Mouse (Mus musculus): ENCODE measurements at regions not wholly inside any gene's neighbourhood (a gene's known extent, or its start where the extent isn't known, plus 50 kb on each side); places are given as distances from the start of the nearest gene placed in this dataset.

DNA sequence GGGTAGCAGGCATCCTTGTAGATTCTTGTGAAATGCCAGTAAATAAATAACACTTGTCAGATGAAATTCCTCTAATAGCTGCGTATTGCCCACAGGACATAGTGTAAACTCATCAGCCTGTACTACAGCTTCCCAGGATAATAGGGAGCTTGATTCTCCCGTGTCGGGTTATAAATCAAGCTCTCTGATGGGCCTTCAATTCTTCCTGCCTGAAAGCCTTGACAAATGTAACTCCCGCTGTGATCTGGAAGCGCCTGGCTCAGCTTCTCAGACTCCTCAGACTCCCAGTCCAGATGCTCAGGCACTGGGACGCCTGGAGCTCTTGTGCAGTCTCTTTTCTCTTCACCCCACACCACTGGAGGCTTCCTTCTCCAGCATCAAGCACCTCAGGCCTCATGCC is 151.3 kb downstream of the Fam76b start:
- DNase-seq (ENCODE audit: low spot score), result no peak

GRCm38 (mm10) chr9:13987486-13987885 is 160.0 kb downstream of the Fam76b start:
- no peak for DNase-seq (ENCODE audit: low spot score)

DNA sequence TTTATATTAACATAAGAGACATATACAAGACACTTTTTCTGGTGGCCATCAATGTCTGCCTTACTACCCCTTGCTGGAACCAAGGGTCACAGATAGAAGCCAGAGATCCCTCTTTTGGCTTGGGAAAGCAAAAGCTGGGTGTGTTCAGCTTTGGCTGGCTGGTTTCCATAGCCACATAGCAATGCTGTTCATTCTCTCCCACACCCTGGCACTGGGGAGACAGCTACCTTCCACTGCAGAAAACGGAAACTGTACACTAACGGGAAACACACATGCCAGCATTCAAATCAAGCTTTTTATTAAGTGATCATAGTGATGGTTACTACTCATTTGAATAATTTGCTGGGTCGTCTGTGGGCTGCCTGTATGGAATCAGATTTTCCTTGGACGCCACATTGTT is 161.4 kb downstream of the Fam76b start:
- DNase-seq (ENCODE audit: low spot score), result no peak

GRCm38 (mm10) chr9:13990960-13991359 is 163.4 kb downstream of the Fam76b start:
- DNase-seq (ENCODE audit: low spot score), result no peak

GRCm38 (mm10) chr9:13992728-13993127 is 165.2 kb downstream of the Fam76b start:
- no peak for DNase-seq (ENCODE audit: low spot score)

- DNase-seq (ENCODE audit: low spot score), result no peak
Measured at GRCm38 (mm10) chr9:13999358-13999757, 171.8 kb downstream of the Fam76b start.

DNA sequence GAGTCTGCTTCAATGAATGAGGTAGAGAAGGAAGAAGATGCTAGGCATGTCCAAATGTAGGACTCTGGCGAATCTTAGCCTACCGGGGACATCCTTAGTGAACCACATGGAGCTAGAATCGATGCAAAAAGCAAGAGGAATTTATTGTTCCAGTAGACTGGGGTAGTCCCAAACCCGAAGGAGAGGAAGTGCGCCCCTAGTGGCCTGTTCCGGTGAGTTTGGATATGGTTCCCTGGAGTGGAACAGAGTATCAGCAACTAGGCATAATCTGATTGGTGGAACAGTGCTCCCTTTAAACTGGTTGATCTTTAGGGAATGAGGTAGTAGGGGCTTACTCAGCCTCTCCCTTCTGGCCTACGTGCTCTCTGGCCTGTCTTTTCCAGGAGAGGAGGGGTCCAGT is 174.0 kb downstream of the Fam76b start:
- DNase-seq (ENCODE audit: low spot score), result no peak

GRCm38 (mm10) chr9:14002236-14002635 is 174.7 kb downstream of the Fam76b start:
- DNase-seq (ENCODE audit: low spot score), result no peak

GRCm38 (mm10) chr9:14003163-14003562 is 175.6 kb downstream of the Fam76b start:
- no peak for DNase-seq (ENCODE audit: low spot score)

GRCm38 (mm10) chr9:14006233-14006984 is 178.9 kb downstream of the Fam76b start:
- DNase-seq (ENCODE audit: low spot score), result no peak

DNA sequence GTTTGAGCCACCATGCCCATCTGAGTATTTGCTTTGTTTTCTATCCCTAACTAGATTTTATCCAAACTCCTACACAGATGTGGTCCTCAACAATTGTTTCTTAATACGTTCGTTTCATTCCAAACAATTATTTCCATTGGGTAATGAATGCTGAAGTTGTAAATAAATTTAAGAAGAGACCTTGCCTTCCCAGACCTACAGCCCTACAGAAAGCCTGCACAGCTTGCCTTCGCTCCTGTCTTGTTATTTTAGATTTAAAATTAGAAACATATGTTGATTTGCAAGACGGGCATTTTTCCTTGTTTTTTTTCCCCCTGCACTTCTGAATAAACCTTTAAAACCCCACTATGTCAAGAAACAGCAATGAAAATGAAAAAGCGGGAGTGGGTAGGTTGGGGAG is 181.9 kb downstream of the Fam76b start:
- no peak for DNase-seq (ENCODE audit: low spot score)

DNA sequence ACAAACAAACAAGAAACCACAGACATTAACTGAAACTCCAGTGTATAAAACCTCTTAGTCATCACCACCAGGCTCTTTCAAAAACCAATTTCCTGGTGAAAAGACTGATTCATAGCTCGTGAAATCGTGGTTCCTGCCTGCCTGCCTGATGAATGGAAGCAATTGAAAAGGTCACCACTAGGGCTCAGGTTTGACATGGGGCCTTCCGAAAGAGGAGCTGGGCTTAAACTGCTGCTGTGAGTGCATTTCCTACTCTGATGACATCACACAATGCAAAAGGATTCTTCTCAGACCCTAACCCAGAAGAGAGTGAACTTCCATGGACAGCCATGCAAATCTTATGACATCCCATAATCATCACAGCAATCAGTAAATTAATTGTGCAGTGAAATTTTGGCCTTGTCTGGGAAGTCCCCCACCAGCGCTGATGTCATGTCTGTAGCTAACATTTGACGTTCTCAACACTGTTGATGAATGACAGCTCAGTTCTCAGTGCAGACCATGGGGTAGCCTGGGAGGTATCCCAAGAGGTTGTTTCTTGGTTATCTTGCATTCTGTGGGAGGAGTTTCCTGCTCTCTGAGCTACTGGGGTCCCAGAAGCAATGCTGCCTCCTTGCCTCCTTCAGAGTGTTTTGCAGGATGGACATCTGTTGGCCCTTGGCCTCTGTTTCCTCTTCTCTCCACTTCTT is 182.9 kb downstream of the Fam76b start:
- no peak for DNase-seq (ENCODE audit: low spot score)

GRCm38 (mm10) chr9:14024216-14024615 is 196.7 kb downstream of the Fam76b start:
- DNase-seq (ENCODE audit: low spot score), result no peak

DNA sequence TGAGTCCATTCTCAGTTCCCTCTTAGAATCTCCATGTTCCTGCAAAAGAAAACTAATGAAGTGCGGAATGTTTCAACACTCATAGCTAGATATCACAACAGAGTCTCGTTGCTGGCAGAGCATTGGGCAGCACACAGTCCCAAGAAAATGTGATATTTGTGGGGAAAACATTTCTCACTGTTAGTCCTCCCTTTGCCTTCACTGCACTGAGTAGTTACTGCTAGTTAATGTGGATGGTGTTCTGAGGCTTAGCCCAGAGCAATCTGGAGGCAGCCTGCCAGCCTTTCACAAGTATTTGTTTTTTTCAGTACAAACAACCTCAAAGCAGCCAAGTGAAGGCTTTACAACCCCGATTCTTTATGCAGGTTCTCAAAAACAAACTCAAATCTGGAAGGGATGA is 197.2 kb downstream of the Fam76b start:
- no peak for DNase-seq (ENCODE audit: low spot score)

- DNase-seq (ENCODE audit: low spot score), result no peak
Measured at GRCm38 (mm10) chr9:14028056-14028455, 200.5 kb downstream of the Fam76b start.

- no peak for DNase-seq (ENCODE audit: low spot score)
Measured at GRCm38 (mm10) chr9:14031358-14032047, 204.0 kb downstream of the Fam76b start.

GRCm38 (mm10) chr9:14032048-14032362 is 204.5 kb downstream of the Fam76b start:
- DNase-seq (ENCODE audit: low spot score), result no peak

- no peak for DNase-seq (ENCODE audit: low spot score)
Measured at GRCm38 (mm10) chr9:14035526-14035925, 208.0 kb downstream of the Fam76b start.

DNA sequence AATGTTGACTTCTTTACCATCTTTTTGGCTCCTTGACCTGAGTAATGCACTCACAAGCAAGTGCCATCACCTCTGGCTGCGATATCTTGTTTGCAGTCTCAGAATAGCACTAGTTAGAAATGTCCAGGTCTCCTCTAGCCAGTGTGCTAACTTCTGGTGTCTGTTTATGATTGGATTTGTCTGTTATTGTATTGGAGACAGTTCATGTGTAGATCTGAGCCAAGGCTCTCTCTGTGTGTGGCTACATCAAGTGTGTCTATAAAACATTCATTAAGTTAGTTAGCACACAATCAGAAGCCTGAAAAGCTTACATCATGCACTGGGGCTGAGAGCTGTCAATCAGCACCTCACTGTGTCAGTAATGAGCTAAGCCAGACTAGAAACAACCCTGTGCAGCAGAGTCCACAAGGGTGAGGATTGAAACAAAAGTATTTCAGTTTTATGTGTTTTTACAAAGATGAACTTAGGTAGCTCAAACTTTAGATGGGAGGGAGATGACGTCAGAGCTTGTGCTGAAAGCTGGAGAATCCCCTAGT is 214.5 kb downstream of the Fam76b start:
- DNase-seq (ENCODE audit: low spot score), result no peak

DNA sequence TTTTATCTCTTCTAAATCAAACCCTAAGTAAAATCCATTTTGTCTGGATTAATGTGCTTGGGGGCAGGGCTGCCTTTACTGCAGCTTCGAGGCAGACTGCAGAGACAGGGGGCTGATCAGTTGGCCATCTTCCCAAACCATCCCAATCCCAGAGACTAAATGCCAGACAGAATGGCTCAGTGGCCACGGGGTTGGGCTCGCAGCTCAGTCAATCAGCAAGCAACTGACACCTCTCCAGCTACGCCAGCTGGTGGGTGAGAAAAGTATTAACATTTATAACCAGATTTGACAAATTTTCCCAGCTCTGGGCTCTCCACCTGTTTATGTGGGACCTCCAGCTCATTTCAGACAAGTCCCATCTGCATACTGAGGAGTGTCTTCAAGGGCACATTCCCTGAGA is 220.7 kb downstream of the Fam76b start:
- no peak for DNase-seq (ENCODE audit: low spot score)

DNA sequence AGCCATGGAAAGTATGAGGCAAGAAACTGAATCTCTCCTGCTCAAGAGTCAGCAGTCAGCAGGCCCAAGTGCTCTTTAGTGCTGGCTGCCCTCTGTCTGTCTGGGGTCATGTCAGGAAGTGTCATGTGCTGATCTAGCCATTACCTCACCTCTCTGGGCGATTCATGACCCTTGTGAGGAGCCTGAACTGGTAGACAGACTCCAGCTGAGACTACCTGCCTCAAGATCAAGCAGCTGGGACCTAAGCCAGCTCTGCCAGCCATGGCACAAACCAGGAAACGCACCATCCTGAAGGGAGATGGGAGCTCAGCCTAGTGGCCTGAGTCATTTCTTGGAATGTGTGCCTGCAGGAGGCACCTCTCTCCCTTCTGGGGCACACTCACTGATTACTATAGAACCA is 221.2 kb upstream of the Sesn3 start:
- DNase-seq (ENCODE audit: low spot score), result no peak

- DNase-seq (ENCODE audit: low spot score), result no peak
Measured at GRCm38 (mm10) chr9:14056410-14057172, 218.3 kb upstream of the Sesn3 start.
